Mouse (Mus musculus): ENCODE measurements at regions not wholly inside any gene's neighbourhood (a gene's known extent, or its start where the extent isn't known, plus 50 kb on each side); places are given as distances from the start of the nearest gene placed in this dataset.

GRCm38 (mm10) chr14:72942571-72942970 lies 106.3 kb downstream of the Cysltr2 start:
- Histone ChIP-seq H3K27me3 (ENCODE audit: control insufficient read depth, insufficient read depth, low read length) (no peaks in the 10 kb centered on the region), H3K9me3 (ENCODE audit: control insufficient read depth, low read length) (no peaks in the 10 kb centered on the region), H3K4me1 (ENCODE audit: control insufficient read depth, insufficient read depth, low read length) (no peaks in the 10 kb centered on the region), H3K9ac (replicated peaks; ENCODE audit: low read length) (no peak overlapping the region), H3K4me2 (ENCODE audit: low read length) (no peak overlapping the region), H3K27ac (replicated peaks; ENCODE audit: low read depth, low read length) (no peak overlapping the region), H3K36me3 (ENCODE audit: control insufficient read depth, insufficient read depth, low read length) (no peaks in the 10 kb centered on the region), H3K4me3 (replicated peaks; ENCODE audit: low read depth, low read length) (no peak overlapping the region)
- ATAC-seq (ENCODE audit: low FRiP score, low TSS enrichment), result no peak
- DNase-seq, result no peak
- WGBS, result 90% methylated on average over 2 of the region's 2 CpGs

DNA sequence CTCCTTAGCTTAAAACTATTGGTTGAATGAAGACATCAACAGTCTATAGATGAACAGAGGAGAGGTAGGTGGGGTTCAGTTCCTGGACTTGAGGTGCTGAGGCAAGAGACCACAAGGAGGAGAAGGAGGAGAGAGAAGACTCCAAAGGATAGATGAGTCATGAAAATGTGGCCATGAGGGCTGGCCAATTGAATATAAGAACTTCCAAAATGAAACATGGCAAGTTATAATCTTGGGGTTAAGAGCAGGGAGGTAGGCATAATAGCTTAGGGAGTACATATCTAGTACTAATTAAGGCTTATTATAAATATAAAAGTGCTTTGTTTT lies 109.9 kb downstream of the Cysltr2 start:
- H3K27me3 ChIP-seq (ENCODE audit: control insufficient read depth, insufficient read depth, low read length), result no peaks in the 10 kb centered on the region
- no peak for DNase-seq

DNA sequence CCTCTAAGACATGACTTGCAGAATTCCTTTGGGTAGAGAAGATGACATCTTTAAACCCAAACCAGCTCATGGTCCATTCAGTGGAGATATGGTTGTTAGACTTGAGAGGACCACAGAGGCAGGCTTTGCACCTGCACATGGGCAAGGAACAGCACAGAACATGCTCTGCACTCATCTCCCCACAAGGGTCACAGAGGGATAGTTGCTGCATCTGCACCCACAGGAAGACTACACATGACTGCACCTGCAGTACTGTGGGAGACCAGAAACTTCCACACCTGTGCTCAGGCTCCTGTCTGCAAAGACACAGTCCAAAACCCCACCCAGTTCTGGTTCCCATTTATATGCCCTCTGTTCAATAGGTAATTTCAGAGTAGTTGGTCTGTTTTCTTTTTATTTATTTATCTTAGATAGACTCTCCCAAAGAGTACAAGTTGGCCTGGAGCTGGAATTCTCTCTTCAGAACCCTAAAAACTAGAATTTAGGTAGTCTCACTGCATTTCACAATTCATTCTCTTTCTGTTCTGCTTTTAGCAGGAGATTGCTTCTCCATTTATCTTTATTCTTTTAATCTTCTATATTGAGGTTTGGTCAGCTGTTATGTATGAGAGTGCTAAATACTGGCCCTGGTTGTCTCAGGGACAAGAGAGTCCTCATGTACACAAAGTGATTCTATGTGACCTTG lies 110.4 kb downstream of the Cysltr2 start:
- Histone ChIP-seq H3K4me2 (ENCODE audit: low read length) (no peak overlapping the region), H3K4me1 (ENCODE audit: control insufficient read depth, insufficient read depth, low read length) (no peaks in the 10 kb centered on the region), H3K27ac (replicated peaks; ENCODE audit: low read depth, low read length) (no peak overlapping the region), H3K9ac (replicated peaks; ENCODE audit: low read length) (no peak overlapping the region), H3K4me3 (replicated peaks; ENCODE audit: low read depth, low read length) (no peak overlapping the region), H3K9me3 (ENCODE audit: control insufficient read depth, low read length) (no peaks in the 10 kb centered on the region), H3K36me3 (ENCODE audit: control insufficient read depth, insufficient read depth, low read length) (no peaks in the 10 kb centered on the region), H3K27me3 (ENCODE audit: control insufficient read depth, insufficient read depth, low read length) (no peaks in the 10 kb centered on the region)
- ATAC-seq (ENCODE audit: low FRiP score, low TSS enrichment), result no peak
- DNase-seq, result no peak

More for the DNA sequence above, 109.9 kb downstream of the Cysltr2 start:
- H3K4me1 ChIP-seq (ENCODE audit: control insufficient read depth, insufficient read depth, low read length), result no peaks in the 10 kb centered on the region
- H3K4me3 ChIP-seq (replicated peaks; ENCODE audit: low read depth, low read length), result no peak overlapping the region
- no peaks in the 10 kb centered on the region for H3K36me3 ChIP-seq (ENCODE audit: control insufficient read depth, insufficient read depth, low read length)
- H3K27ac ChIP-seq (replicated peaks; ENCODE audit: low read depth, low read length), result no peak overlapping the region
- ATAC-seq (ENCODE audit: low FRiP score, low TSS enrichment), result no peak
- no peaks in the 10 kb centered on the region for H3K9me3 ChIP-seq (ENCODE audit: control insufficient read depth, low read length)
- no peak overlapping the region for H3K9ac ChIP-seq (replicated peaks; ENCODE audit: low read length)
- no peak overlapping the region for H3K4me2 ChIP-seq (ENCODE audit: low read length)

DNA sequence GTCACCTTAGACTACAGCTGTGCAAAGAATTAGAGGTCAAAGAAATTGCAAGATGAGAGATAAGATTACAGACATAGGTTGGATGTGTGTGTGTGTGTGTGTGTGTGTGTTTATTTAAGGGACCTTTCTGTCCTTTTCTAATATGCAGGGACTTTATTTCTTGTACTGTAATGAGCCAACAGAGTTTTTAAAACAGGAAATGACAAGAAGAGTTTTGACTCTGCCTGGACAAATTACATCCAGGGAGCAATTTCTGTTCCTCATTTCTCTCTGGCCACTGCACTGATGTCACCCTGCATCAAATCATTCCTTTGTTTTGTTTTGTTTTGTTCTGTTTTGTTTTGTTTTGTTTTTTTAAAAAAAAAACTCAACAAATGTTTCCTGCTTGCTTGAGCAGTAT lies 115.3 kb downstream of the Cysltr2 start:
- no peak for ATAC-seq (ENCODE audit: low FRiP score, low TSS enrichment)
- H3K4me1 ChIP-seq (ENCODE audit: control insufficient read depth, insufficient read depth, low read length), result no peaks in the 10 kb centered on the region
- no peak for DNase-seq
- H3K4me3 ChIP-seq (replicated peaks; ENCODE audit: low read depth, low read length), result no peak overlapping the region
- H3K4me2 ChIP-seq (ENCODE audit: low read length), result no peak overlapping the region
- H3K27me3 ChIP-seq (ENCODE audit: control insufficient read depth, insufficient read depth, low read length), result no peaks in the 10 kb centered on the region
- H3K9me3 ChIP-seq (ENCODE audit: control insufficient read depth, low read length), result no peaks in the 10 kb centered on the region
- no peak overlapping the region for H3K9ac ChIP-seq (replicated peaks; ENCODE audit: low read length)
- H3K36me3 ChIP-seq (ENCODE audit: control insufficient read depth, insufficient read depth, low read length), result no peaks in the 10 kb centered on the region
- H3K27ac ChIP-seq (replicated peaks; ENCODE audit: low read depth, low read length), result no peak overlapping the region

DNA sequence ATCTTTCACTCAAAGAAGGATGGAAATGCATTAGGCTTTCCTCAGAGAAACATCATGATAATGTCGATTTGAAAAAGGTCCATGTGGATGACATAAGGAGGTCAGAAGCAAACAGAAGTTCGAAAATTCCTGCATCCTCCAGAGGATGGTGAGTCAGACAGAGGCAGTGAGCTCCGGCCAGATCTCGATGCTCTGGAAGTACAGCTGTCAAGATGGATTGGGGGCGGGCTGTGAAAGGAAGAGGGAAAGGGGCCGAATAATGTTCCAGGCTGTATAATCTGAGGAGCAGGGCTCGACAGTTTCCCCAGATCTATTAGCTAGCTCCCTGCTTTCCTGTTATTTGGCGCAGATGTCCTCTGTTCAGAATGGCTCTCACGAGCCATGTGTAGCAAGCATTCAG lies 116.6 kb downstream of the Cysltr2 start:
- ATAC-seq (ENCODE audit: low FRiP score, low TSS enrichment) (no peak), DNase-seq (no peak)
- H3K9ac ChIP-seq (replicated peaks; ENCODE audit: low read length), result no peak overlapping the region
- no peak overlapping the region for H3K27ac ChIP-seq (replicated peaks; ENCODE audit: low read depth, low read length)
- H3K27me3 ChIP-seq (ENCODE audit: control insufficient read depth, insufficient read depth, low read length), result no peaks in the 10 kb centered on the region
- no peak overlapping the region for H3K4me2 ChIP-seq (ENCODE audit: low read length)
- H3K4me3 ChIP-seq (replicated peaks; ENCODE audit: low read depth, low read length), result no peak overlapping the region
- no peaks in the 10 kb centered on the region for H3K4me1 ChIP-seq (ENCODE audit: control insufficient read depth, insufficient read depth, low read length)
- no peaks in the 10 kb centered on the region for H3K36me3 ChIP-seq (ENCODE audit: control insufficient read depth, insufficient read depth, low read length)
- H3K9me3 ChIP-seq (ENCODE audit: control insufficient read depth, low read length), result no peaks in the 10 kb centered on the region
- WGBS, result 85% methylated on average over 9 of the region's 9 CpGs

DNA sequence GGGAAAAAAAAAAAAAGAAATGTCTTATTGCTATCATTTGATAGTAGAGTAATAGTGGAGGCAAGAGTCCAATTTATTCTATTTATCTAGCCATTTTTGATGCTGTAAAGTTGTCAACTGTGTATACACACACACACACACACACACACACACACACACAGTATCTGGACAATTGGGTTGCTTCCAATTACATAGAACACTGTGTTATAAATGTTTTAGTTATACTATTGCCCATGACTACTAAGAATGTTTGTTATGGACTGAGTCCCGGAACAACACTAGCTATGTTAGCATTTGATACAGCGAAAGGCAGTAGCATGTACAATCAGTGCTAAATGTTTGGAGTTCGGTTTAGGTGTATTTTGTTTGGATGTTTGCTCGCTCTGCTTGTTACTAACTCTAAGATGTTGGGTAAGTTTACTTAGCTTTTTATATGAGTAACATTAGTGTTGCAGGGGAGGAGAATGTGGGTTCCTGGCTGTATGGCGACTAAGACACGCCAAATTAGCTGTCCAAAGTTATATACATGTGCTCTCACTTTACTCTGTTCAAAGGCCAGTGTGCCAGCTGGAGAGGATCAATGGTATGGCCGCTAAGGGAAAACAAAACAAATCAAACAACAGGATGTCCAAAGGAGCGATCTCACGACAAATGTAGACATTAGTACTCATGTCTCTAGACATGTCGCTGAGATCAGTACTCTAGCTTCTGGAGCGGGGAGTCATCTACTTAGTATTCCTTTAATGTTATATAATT lies 147.6 kb downstream of the Cysltr2 start:
- 92% methylated on average over 11 of the region's 11 CpGs for WGBS
- Histone ChIP-seq H3K4me3 (replicated peaks; ENCODE audit: low read depth, low read length) (no peak overlapping the region), H3K27ac (replicated peaks; ENCODE audit: low read depth, low read length) (no peak overlapping the region), H3K4me2 (ENCODE audit: low read length) (no peak overlapping the region), H3K9ac (replicated peaks; ENCODE audit: low read length) (no peak overlapping the region), H3K36me3 (ENCODE audit: control insufficient read depth, insufficient read depth, low read length) (no peaks in the 10 kb centered on the region), H3K27me3 (ENCODE audit: control insufficient read depth, insufficient read depth, low read length) (no peaks in the 10 kb centered on the region), H3K9me3 (ENCODE audit: control insufficient read depth, low read length) (no peaks in the 10 kb centered on the region), H3K4me1 (ENCODE audit: control insufficient read depth, insufficient read depth, low read length) (no peaks in the 10 kb centered on the region)
- ATAC-seq (ENCODE audit: low FRiP score, low TSS enrichment), result no peak
- no peak for DNase-seq

- 93% methylated on average over 4 of the region's 4 CpGs for WGBS
- no peak for ATAC-seq (ENCODE audit: low FRiP score, low TSS enrichment)
- H3K27ac ChIP-seq (replicated peaks; ENCODE audit: low read depth, low read length), result no peak overlapping the region
Observed at GRCm38 (mm10) chr14:72899630-72900029, 149.3 kb downstream of the Cysltr2 start.

DNA sequence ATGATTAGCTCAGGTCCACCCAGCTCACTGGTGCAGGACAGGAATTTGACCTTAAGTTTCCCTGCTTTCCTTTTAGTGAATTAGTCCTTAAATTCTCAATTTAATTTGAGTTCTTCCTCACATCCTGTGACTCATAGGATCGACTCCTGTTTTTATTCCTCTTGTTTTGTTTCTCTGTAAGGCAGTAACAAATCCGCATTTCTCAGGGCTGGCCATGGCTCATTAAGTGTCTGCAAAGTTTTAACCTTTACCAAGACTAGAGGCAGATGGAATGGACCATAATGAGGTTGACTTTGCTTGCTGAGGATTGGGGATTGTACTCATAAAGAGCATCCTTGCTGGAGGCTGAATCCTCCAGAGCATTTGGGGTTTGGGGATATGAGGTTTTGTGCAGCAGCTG lies 156.6 kb downstream of the Cysltr2 start:
- H3K4me1 ChIP-seq (ENCODE audit: control insufficient read depth, insufficient read depth, low read length), result no peaks in the 10 kb centered on the region
- H3K9me3 ChIP-seq (ENCODE audit: control insufficient read depth, low read length), result no peaks in the 10 kb centered on the region
- no peak overlapping the region for H3K27ac ChIP-seq (replicated peaks; ENCODE audit: low read depth, low read length)
- H3K4me3 ChIP-seq (replicated peaks; ENCODE audit: low read depth, low read length), result no peak overlapping the region
- H3K9ac ChIP-seq (replicated peaks; ENCODE audit: low read length), result no peak overlapping the region
- 81% methylated on average over 2 of the region's 2 CpGs for WGBS
- DNase-seq (no peak), ATAC-seq (ENCODE audit: low FRiP score, low TSS enrichment) (no peak)
- H3K4me2 ChIP-seq (ENCODE audit: low read length), result no peak overlapping the region
- H3K36me3 ChIP-seq (ENCODE audit: control insufficient read depth, insufficient read depth, low read length), result no peaks in the 10 kb centered on the region
- H3K27me3 ChIP-seq (ENCODE audit: control insufficient read depth, insufficient read depth, low read length), result no peaks in the 10 kb centered on the region

More at GRCm38 (mm10) chr14:72899630-72900029, 149.3 kb downstream of the Cysltr2 start:
- H3K9me3 ChIP-seq (ENCODE audit: control insufficient read depth, low read length), result no peaks in the 10 kb centered on the region
- no peaks in the 10 kb centered on the region for H3K36me3 ChIP-seq (ENCODE audit: control insufficient read depth, insufficient read depth, low read length)
- no peak for DNase-seq
- H3K4me3 ChIP-seq (replicated peaks; ENCODE audit: low read depth, low read length), result no peak overlapping the region
- H3K9ac ChIP-seq (replicated peaks; ENCODE audit: low read length), result no peak overlapping the region
- H3K4me1 ChIP-seq (ENCODE audit: control insufficient read depth, insufficient read depth, low read length), result no peaks in the 10 kb centered on the region
- no peaks in the 10 kb centered on the region for H3K27me3 ChIP-seq (ENCODE audit: control insufficient read depth, insufficient read depth, low read length)
- no peak overlapping the region for H3K4me2 ChIP-seq (ENCODE audit: low read length)

DNA sequence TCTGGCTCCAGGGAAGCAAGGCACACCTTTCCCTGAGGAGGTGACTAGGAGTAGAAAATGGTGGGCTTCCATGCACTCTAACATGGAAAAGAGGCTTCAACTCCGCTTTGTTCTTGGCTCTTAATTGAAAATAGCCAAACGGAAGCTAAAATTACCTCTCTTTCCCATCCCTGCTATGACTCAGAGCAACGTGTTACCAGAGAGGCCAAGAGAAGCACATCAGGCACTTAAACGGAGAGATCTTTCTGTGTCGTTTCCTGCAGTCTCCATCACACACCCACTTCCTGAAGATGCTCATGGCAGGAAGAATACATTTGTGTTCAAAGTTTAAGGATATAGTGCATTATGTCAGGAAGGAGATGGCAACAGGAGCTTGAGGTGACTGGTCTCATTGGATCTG lies 159.3 kb downstream of the Cysltr2 start:
- no peak for ATAC-seq (ENCODE audit: low FRiP score, low TSS enrichment)
- Histone ChIP-seq H3K27ac (replicated peaks; ENCODE audit: low read depth, low read length) (no peak overlapping the region), H3K9ac (replicated peaks; ENCODE audit: low read length) (no peak overlapping the region), H3K4me2 (ENCODE audit: low read length) (no peak overlapping the region), H3K9me3 (ENCODE audit: control insufficient read depth, low read length) (no peaks in the 10 kb centered on the region), H3K27me3 (ENCODE audit: control insufficient read depth, insufficient read depth, low read length) (no peaks in the 10 kb centered on the region), H3K36me3 (ENCODE audit: control insufficient read depth, insufficient read depth, low read length) (no peaks in the 10 kb centered on the region), H3K4me1 (ENCODE audit: control insufficient read depth, insufficient read depth, low read length) (no peaks in the 10 kb centered on the region), H3K4me3 (replicated peaks; ENCODE audit: low read depth, low read length) (no peak overlapping the region)
- DNase-seq, result no peak
- 90% methylated on average over 5 of the region's 5 CpGs for WGBS
